Mouse (Mus musculus) embryonic facial prominence, embryonic 10.5 days (tissue): ENCODE data around the gene Cdc37. TPM values are rescaled to one million over a fixed set of nuclear protein-coding genes. Genes with fewer than 3 reads are reported as not detected.
"Not testable (repeated sequence)": the region's sequence is repeated elsewhere in the genome, so short reads cannot be mapped to it uniquely, and the experiment has no call there.

Experiments
- DNase-seq: peaks from one replicate; pipeline ENCODE4 v3.0.0-alpha.2; 2017; ENCODE audit warnings: low spot score
- H3K27ac ChIP-seq: fragments of 300-500 bp; sonication (generic); replicated peaks from 2 replicates; pipeline ENCODE4 v1.5.1; 2016; ENCODE audit warnings: mild to moderate bottlenecking
- H3K27me3 ChIP-seq: fragments of 300-500 bp; sonication (generic); replicated peaks from 2 replicates; pipeline ENCODE4 v1.6.1; 2016; ENCODE audit warnings: low read depth, mild to moderate bottlenecking; ENCODE audit not compliant: poor library complexity, severe bottlenecking
- H3K36me3 ChIP-seq: fragments of 300-500 bp; sonication (generic); replicated peaks from 2 replicates; pipeline ENCODE4 v1.6.1; 2016; ENCODE audit warnings: mild to moderate bottlenecking, moderate library complexity
- H3K4me1 ChIP-seq: fragments of 300-500 bp; sonication (generic); 2 replicates; pipeline ENCODE4 v1.6.1; 2016
- H3K4me3 ChIP-seq: fragments of 300-500 bp; sonication (generic); 2 replicates; pipeline ENCODE4 v1.5.1; 2016; ENCODE audit warnings: mild to moderate bottlenecking, moderate library complexity
- H3K9me3 ChIP-seq: fragments of 300-500 bp; sonication (generic); 2 replicates; pipeline ENCODE4 v1.6.1; 2016; ENCODE audit warnings: mild to moderate bottlenecking
- WGBS: fragments of 180-500 bp; shearing (Covaris S2); methylation state at CpG from one replicate; pipeline ENCODE4 v1.1.7; 2016; 5-methylcytosine and 5-hydroxymethylcytosine counted together
- polyA plus RNA-seq: library from polyadenylated mRNA; unstranded; fragments of >200 nt; fragmentation: Nextera tagmentation; extraction: Ambion mirVana; gene quantifications from 2 replicates; pipeline ENCODE4 v1.2.1, GENCODE M21; 2016

The Cdc37 gene
- polyA plus RNA-seq = 418 and 430 TPM in 2 replicates

DNA sequence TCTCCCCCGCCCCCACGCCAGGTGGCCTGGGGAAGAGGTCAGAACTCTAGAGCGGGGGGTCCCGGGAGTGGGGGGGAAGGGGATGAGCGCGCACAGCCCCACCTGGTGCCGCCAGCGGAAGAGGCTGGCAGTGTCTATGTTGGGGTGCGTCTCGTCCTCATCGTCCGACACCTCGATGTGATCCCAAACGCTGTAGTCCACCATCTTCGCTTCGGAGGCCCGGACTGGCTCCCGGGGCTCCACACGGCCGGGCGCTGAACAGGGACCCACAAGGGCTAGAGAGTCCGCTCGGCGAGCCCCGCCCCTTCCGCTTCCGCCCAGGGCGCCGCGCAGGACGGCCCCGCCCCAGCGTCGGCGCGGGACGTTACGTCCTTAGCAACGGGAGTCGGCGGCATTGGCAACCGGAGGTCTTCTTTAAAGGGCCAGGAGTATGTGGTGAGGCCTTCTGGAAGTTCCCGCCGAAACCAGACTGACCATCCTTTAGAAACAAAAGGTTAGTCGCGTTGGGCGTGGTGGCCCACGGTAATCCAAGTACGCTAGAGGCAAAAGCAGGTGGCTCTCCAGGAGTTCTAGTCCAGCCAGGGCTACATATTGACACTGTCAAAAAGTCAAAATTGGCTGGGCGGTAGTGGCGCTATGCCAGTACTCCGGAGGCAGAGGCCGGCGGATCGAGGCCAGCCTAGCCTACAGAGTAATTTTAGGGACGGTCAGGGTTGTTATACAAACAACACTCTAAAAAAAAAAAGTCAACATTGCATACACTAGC lies at the start of gene Cdc37:
TSS of gene Cdc37 (minus strand) at position 329 of the 766 bp plus-strand sequence.
- peak within 1 kb of the TSS; percentile 93 for H3K27ac ChIP-seq
- WGBS = 4% methylated on average over 56 of the region's 56 CpGs
- DNase-seq = peak; percentile 98

DNA sequence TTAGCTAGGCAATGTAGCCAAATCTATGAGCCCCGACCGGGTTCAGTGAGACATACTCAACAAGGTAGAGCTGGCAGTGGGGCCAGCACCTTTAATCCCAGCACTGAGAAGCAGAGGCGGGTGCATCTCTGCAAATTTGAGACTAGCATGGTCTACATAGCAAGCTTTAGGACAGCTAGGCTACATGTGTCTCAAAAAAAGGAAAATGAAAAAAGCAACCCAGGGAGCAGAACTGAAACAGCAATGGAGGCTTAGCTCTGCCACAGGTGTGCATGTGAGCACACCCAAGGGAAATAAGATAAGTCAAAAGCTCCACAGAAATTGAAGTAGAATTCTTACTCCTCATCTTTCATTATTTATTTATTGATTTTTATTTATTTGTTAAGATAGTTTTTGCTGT lies 49.2 kb upstream of the Cdc37 start:
- H3K36me3 ChIP-seq = peaks cover 5% of the 10 kb centered on the region; the same call in 1 of the 2 replicates
- H3K27ac ChIP-seq = no peak overlapping the region
- H3K4me1 ChIP-seq = peaks cover 35% of the 10 kb centered on the region
- H3K27me3 ChIP-seq = 0 out of 2 replicates have a peak, but pooled peaks cover 8% of the 10 kb centered on the region
- DNase-seq = no peak
- no peaks in the 10 kb centered on the region for H3K9me3 ChIP-seq
- no peak overlapping the region for H3K4me3 ChIP-seq
- WGBS = 89% methylated on average over 3 of the region's 3 CpGs

More for the DNA sequence above, at the start of gene Cdc37:
- Histone ChIP-seq H3K4me1 (peaks cover 62% of the 10 kb centered on the region), H3K9me3 (no peaks in the 10 kb centered on the region), H3K4me3 (peak within 1 kb of the TSS; percentile 91), H3K36me3 (peaks cover 36% of the 10 kb centered on the region), H3K27me3 (no peaks in the 10 kb centered on the region)

DNA sequence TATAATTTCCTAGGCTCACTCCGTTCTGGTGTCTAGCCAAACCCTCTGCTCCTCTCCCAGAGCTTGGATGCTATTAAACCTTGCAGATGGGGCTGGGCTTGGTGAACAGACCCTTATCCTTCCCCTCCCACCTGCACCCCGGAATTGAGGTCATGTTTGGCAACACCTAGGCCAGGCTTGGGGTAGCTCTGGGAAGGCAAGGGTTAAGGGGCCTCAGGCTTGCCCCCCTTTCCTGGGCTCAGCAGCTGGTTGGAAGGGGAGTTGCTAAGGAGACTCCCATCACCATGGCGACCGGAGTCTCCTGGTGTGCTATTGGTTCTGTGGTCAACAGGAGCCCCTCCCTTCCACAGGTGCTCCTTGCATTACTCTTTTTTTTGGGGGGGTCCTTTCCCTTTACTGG lies 48.2 kb upstream of the Cdc37 start:
- Histone ChIP-seq H3K27ac (peak overlapping the region; percentile 7; the same call in 1 of the 2 replicates), H3K36me3 (no peaks in the 10 kb centered on the region; the same call in 1 of the 2 replicates), H3K4me1 (peaks cover 35% of the 10 kb centered on the region), H3K27me3 (0 out of 2 replicates have a peak, but pooled peaks cover 6% of the 10 kb centered on the region), H3K4me3 (peak overlapping the region; percentile 17; the same call in 1 of the 2 replicates), H3K9me3 (no peaks in the 10 kb centered on the region)
- DNase-seq = peak; percentile 68
- WGBS = 19% methylated on average over 4 of the region's 4 CpGs

DNA sequence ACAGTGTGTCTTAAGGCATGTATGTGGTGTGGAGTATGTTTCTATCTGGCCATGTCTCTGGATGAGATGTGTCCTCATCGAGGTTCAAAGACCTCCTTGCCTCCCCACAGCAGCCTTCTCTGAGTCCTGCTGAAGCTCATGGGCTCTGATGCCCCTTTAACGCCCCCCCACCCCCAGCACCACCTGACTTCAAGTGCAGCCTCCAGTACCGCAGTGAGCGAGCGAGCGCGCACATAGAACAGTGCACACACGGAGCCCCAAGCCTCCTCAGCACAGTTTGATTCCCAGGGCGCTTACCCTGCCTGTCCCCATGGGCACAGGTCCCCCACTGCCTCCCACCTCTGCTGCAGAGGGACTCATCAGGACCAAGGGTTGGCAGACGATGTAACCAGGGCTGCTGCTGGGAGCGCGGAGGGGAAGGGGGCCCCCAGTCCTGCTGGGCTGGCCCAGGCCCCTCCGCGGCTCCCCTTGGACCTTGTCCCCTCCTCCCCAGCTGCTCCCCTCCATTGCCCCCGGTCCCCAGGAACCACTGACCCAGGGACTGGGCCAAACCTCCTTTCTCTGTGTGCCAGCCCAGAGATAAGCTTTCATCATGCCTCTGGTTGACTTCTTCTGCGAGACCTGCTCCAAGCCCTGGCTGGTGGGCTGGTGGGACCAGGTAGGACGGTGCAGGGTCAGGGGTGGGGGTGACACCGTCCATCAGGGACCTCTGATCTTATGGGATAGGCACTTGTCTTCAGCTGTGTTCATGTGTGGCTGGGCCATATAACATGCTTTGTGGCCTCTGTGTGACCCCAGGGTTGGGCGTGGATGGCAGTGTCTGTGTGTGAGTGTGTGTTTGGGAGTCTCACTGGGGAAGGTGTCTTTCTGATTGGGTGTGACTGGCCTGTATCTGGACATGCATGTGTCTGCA lies 47.0 kb upstream of the Cdc37 start:
- Histone ChIP-seq H3K4me3 (peak overlapping the region; percentile 46), H3K27me3 (0 out of 2 replicates have a peak, but pooled peaks cover 6% of the 10 kb centered on the region), H3K27ac (peak overlapping the region; percentile 68), H3K36me3 (no peaks in the 10 kb centered on the region; the same call in 1 of the 2 replicates), H3K9me3 (no peaks in the 10 kb centered on the region), H3K4me1 (peaks cover 39% of the 10 kb centered on the region)
- no peak for DNase-seq
- 35% methylated on average over 19 of the region's 19 CpGs for WGBS

DNA sequence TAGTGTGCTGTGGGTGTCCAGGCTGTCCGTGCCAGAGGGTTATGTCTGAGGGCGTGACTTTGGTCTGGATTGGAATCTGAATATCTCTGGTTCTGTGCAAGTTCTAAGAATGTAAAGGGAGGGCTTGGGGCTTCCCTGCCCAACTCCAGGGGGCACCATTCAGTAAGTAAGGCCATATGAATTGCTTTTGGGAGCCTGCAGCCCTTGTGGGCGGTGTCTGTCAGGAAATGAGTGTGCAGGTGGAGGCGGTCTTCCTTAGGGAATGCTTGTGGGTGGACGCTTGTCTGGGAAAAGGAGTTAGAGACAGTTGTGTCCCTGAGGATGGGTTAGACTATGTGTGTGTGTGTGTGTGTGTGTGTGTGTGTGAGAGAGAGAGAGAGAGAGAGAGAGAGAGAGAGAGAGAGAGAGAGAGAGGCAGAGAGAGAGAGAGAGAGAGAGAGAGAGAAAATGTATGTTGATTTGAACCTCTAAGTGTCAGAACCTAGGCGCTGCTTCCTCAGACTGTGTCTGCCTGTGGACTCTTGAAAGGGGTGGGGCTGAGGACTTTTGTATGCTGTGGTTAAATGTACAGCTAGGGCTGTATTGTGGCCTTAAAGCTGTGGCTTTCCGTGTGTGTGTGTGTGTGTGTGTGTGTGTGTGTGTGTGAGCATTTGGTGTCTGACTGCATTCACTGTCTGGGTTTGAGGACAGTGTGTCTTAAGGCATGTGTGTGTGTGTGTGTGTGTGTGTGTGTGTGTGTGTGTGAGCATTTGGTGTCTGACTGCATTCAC lies 46.1 kb upstream of the Cdc37 start:
- H3K27ac ChIP-seq, H3K27me3 ChIP-seq, DNase-seq, H3K4me3 ChIP-seq, H3K9me3 ChIP-seq, H3K36me3 ChIP-seq: not testable (repeated sequence)
- 60% methylated on average over 7 of the region's 7 CpGs for WGBS
- peaks cover 39% of the 10 kb centered on the region for H3K4me1 ChIP-seq

DNA sequence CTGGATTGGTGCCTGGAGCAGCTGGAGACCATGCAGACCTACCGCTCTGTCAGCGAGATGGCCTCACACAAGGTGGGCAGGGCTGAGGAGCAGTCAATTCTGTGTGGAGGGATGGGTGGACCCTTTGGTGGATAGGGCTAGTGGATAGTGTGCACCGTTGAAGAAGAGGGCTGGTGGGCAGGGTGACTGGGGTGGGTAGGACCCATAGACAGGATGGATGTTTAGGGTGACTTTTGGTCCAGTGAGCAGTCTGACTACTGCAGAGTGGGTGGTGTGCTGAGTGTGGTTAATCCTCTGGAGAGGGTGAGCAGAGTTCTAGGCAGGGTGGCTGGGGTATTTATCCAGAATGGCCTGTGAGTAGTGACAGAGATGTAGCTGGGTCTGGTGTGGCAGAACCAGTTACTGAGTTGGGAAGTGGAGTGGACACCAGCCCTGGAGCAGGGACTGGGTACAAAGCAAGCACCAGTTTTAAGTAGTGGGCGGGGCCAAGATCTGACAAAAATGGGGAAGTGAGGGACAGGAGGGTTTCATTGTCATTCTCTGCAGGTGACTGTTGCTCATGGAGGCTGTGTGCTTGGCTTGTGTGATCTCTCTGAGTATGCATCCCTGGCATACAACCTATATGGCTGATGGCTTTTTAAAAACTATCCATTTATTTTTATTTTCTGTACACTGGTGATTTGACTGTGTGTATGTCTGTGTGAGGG lies 45.2 kb upstream of the Cdc37 start:
- WGBS = 85% methylated on average over 4 of the region's 4 CpGs
- DNase-seq = no peak

DNA sequence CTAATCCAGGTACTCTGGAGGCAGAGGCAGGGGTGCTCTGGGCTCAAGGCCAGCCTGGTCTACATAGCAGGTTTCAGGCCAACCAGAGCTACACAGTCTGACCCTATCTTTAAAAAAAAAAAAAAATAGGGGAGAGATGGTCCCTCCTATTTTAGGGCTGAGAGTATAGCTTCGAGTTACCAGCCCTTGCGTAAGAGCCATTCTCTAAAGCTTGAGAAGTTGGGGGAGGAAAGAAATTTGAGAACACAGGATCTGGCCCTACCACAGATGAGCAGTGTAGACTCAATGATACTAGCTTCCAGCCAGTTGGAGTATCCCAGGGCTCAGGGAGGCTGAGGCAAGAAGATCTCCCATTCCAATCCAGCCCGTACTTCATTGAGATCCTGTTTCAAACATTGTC lies 44.0 kb upstream of the Cdc37 start:
- H3K4me3 ChIP-seq = no peak overlapping the region
- H3K9me3 ChIP-seq = no peaks in the 10 kb centered on the region
- 78% methylated on average over 3 of the region's 3 CpGs for WGBS
- no peak for DNase-seq
- peaks cover 40% of the 10 kb centered on the region for H3K4me1 ChIP-seq
- no peaks in the 10 kb centered on the region for H3K36me3 ChIP-seq
- H3K27ac ChIP-seq = no peak overlapping the region
- H3K27me3 ChIP-seq = 0 out of 2 replicates have a peak, but pooled peaks cover 6% of the 10 kb centered on the region

More for the DNA sequence above, 45.2 kb upstream of the Cdc37 start:
- no peak overlapping the region for H3K27ac ChIP-seq
- H3K36me3 ChIP-seq = no peaks in the 10 kb centered on the region
- H3K4me3 ChIP-seq = no peak overlapping the region
- 0 out of 2 replicates have a peak, but pooled peaks cover 6% of the 10 kb centered on the region for H3K27me3 ChIP-seq
- H3K4me1 ChIP-seq = peaks cover 41% of the 10 kb centered on the region
- no peaks in the 10 kb centered on the region for H3K9me3 ChIP-seq

DNA sequence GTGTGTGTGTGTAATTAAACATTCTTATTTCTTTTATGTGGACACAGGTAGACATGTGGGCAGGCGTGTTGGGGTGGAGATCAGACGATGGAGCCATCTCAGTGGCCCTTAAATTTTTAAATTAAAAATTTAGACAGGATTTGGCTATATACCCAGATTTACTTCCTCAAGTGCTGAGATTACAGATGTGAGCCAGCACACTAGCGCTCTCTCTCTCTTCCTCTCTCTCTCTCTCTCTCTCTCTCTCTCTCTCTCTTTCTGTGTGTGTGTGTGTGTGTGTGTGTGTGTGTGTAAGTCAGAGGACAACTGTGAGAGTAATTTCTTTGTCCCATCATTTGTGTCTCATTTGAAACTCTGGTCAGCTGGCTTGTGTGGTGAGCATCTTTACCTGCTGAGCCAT lies 40.9 kb upstream of the Cdc37 start:
- Histone ChIP-seq H3K4me3 (no peak overlapping the region), H3K27ac (no peak overlapping the region), H3K4me1 (peaks cover 13% of the 10 kb centered on the region), H3K36me3 (no peaks in the 10 kb centered on the region), H3K9me3 (no peaks in the 10 kb centered on the region), H3K27me3 (peaks cover 6% of the 10 kb centered on the region)
- 69% methylated on average over 3 of the region's 3 CpGs for WGBS
- DNase-seq = no peak

DNA sequence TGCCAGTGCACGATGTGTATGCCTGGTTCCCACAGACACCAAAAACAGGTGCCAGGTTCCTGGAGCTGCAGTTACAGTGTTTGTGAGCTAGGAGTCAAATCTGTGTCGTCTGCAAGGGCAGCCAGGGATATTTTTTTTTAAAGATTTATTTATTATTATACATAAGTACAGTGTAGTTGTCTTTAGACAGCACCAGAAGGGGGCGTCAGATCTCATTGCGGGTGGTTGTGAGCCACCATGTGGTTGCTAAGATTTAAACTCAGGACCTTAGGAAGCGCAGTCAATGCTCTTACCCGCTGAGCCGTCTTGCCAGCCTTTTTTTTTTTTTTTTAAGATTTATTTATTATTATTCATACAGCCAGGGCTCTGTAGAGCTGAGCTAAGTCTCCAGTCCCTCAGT lies 40.1 kb upstream of the Cdc37 start:
- WGBS = 44% methylated on average over 7 of the region's 7 CpGs
- no peaks in the 10 kb centered on the region for H3K9me3 ChIP-seq
- peaks cover 18% of the 10 kb centered on the region for H3K4me1 ChIP-seq
- H3K4me3 ChIP-seq = no peak overlapping the region
- H3K36me3 ChIP-seq = no peaks in the 10 kb centered on the region
- H3K27ac ChIP-seq = no peak overlapping the region
- no peak for DNase-seq
- peaks cover 14% of the 10 kb centered on the region for H3K27me3 ChIP-seq

DNA sequence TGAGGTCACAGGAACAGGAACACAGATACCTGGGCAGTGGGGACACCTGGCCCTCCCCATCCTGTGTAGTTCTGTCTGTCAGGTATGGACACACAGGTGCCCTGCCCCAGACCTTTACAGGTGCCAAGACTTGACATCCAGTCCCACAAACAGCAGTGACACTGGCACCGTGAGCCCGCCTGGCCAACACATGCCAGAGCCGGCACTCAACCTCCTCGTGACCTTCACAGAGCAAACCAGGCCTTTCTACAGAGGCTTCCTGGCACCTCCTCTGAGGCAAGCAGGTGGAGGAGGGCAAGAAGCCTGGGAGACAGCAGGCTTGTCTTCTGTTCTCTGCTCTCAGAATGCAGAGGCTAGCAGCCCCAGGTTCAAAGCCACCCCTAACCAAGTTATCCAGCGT lies 35.7 kb upstream of the Cdc37 start:
- Histone ChIP-seq H3K4me1 (peaks cover 40% of the 10 kb centered on the region), H3K36me3 (no peaks in the 10 kb centered on the region), H3K9me3 (no peaks in the 10 kb centered on the region), H3K4me3 (no peak overlapping the region), H3K27me3 (peaks cover 49% of the 10 kb centered on the region), H3K27ac (no peak overlapping the region)
- 83% methylated on average over 5 of the region's 5 CpGs for WGBS
- no peak for DNase-seq

DNA sequence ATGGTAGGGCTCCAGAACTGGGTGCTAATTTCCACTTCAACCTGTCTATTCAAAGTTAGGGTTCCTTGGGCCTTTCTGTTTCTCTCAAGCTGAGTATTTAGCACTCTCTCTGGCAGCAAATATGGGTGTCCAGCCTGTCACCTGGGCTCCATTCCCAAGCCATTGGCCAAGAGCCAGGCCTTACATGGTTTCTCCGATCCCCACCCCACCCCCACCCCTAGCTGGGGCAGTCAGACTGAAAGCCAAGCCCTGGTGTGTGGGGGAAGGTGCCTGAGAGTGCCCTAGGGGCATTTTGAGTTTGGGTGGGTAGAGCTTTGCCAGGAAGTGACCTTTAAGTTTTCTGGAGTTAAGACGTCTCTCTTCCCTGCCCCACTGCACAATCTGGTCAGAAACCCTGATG lies 35.0 kb upstream of the Cdc37 start:
- Histone ChIP-seq H3K9me3 (no peaks in the 10 kb centered on the region), H3K4me1 (peaks cover 38% of the 10 kb centered on the region), H3K27ac (no peak overlapping the region), H3K27me3 (peaks cover 49% of the 10 kb centered on the region), H3K4me3 (peak overlapping the region; percentile 45; the same call in 1 of the 2 replicates), H3K36me3 (no peaks in the 10 kb centered on the region)
- no peak for DNase-seq
- 26% methylated on average over 2 of the region's 2 CpGs for WGBS
